Mouse (Mus musculus) heart, embryonic 13.5 days (tissue): ENCODE measurements around the gene Sqstm1. TPM values are rescaled to one million over a fixed set of nuclear protein-coding genes. Genes with fewer than 3 reads are reported as not detected.
"Not testable (repeated sequence)": the region's sequence is repeated elsewhere in the genome, so short reads cannot be mapped to it uniquely, and the experiment has no call there.

ENCODE experiments used
- ATAC-seq: fragments of 200-750 bp; cut with Nextera tagmentation; 2 replicates; pipeline ENCODE4 v1.8.0; 2017; ENCODE audit warnings: moderate TSS enrichment; ENCODE audit not compliant: insufficient number of reproducible peaks, low FRiP score, low TSS enrichment; ENCODE audit errors: extremely low read depth
- H3K27ac ChIP-seq: fragments of 300-500 bp; sonication (generic); replicated peaks from 2 replicates; pipeline ENCODE4 v1.5.1; 2015; ENCODE audit warnings: moderate library complexity, mild to moderate bottlenecking, inconsistent platforms
- H3K27me3 ChIP-seq: fragments of 300-500 bp; sonication (generic); replicated peaks from 2 replicates; pipeline ENCODE4 v1.6.1; 2015; ENCODE audit warnings: mild to moderate bottlenecking, inconsistent platforms
- H3K36me3 ChIP-seq: fragments of 300-500 bp; sonication (generic); 2 replicates; pipeline ENCODE4 v1.6.1; 2015; ENCODE audit warnings: mild to moderate bottlenecking, inconsistent platforms
- H3K4me1 ChIP-seq: fragments of 300-500 bp; sonication (generic); 2 replicates; pipeline ENCODE4 v1.6.1; 2015; ENCODE audit warnings: inconsistent platforms
- H3K4me2 ChIP-seq: fragments of 300-500 bp; sonication (generic); 2 replicates; pipeline ENCODE4 v1.6.1; 2015; ENCODE audit warnings: inconsistent platforms, mild to moderate bottlenecking, moderate library complexity
- H3K4me3 ChIP-seq: fragments of 300-500 bp; sonication (generic); 2 replicates; pipeline ENCODE4 v1.5.1; 2015; ENCODE audit warnings: moderate library complexity, mild to moderate bottlenecking, inconsistent platforms
- H3K9ac ChIP-seq: fragments of 300-500 bp; sonication (generic); 2 replicates; pipeline ENCODE4 v1.6.1; 2015; ENCODE audit warnings: inconsistent platforms, mild to moderate bottlenecking, moderate library complexity
- H3K9me3 ChIP-seq: fragments of 300-500 bp; sonication (generic); 2 replicates; pipeline ENCODE4 v1.6.1; 2016; ENCODE audit warnings: inconsistent platforms
- WGBS: fragments of 180-500 bp; shearing (Covaris S2); methylation state at CpG from one replicate; pipeline ENCODE4 v1.1.7; 2015; ENCODE audit warnings: mixed read lengths; 5-methylcytosine and 5-hydroxymethylcytosine counted together
- polyA plus RNA-seq: library from polyadenylated mRNA; unstranded; fragments of >200 nt; fragmentation: Nextera tagmentation; extraction: Ambion mirVana; gene quantifications from 2 replicates; pipeline ENCODE4 v1.2.1, GENCODE M21; 2015

Sqstm1 gene
- polyA plus RNA-seq, 1 experiment from 2014 or later, result 277 TPM

- Histone ChIP-seq H3K4me2 (no peak overlapping the region), H3K9me3 (no peaks in the 10 kb centered on the region), H3K27ac (no peak overlapping the region), H3K27me3 (no peaks in the 10 kb centered on the region), H3K9ac (no peak overlapping the region), H3K4me1 (peaks cover 15% of the 10 kb centered on the region), H3K36me3 (peaks cover 5% of the 10 kb centered on the region; the same call in 1 of the 2 replicates), H3K4me3 (no peak overlapping the region)
- no peak for ATAC-seq
- 78% methylated on average over 3 of the region's 3 CpGs for WGBS
These were observed 25.8 kb downstream of the Sqstm1 start for GRCm38 (mm10) chr11:50184788-50185187.

DNA sequence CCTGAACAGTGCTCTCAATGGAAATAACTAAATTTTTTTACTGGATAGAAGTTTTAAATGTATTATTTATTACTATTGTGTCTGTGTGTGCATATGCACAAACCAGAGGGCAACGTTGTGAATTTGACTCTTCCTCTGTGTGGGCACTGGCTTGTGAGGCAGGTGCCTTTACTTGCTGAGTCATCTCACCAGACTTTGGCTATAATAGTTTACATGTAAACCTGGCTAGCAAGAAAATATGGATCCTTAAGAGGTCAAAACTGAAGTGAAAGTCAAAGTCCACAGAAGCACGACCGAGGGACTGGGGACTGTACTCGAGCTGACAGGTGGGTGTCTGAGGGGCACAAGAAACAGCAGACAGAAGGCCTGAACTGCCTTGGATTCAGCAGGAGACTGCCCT, 27.9 kb downstream of the Sqstm1 start:
- Histone ChIP-seq H3K4me2 (no peak overlapping the region), H3K9ac (0 out of 2 replicates have a peak overlapping the region, but pooled peaks have one; percentile 24), H3K36me3 (peaks cover 8% of the 10 kb centered on the region; the same call in 1 of the 2 replicates), H3K4me1 (peaks cover 31% of the 10 kb centered on the region), H3K9me3 (no peaks in the 10 kb centered on the region), H3K27ac (peak overlapping the region; percentile 49), H3K4me3 (no peak overlapping the region), H3K27me3 (no peaks in the 10 kb centered on the region)
- no peak for ATAC-seq
- 72% methylated on average over 4 of the region's 4 CpGs for WGBS

DNA sequence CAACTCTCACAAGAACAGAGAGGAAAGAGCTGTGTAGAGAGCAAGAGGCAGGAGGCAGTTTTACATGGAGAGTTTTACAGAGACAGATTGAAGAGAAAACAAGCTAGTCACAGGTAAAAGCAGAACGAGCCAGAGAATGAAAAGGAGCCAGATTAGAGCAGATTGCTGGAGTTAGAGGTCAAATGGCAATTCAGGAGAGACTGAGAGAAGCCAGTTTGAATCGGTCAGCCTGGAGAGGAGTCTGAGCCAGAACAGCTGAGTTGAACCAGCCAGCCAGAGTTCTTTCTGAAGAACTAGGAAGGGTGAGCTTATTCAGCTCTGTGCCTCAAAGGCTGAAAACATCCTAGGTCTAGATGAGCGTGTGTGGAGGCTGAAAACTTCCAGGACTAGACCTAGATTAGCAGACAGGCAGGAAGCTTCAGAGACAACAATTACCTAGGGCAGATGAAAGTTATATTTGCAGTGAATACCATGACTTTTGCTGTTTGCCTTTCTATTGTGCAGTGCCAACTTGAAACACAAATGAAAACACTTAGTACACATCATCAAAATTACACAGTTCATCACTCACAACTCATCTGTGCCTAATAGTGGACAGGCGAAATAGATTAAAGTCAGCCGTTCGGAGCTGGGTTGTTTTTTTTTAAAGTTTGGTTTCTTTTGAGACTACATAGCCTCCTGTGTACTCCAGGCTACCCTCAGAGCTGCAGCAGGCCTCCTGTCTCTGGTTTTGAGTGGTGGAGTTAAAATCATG, 30.0 kb downstream of the Sqstm1 start:
- H3K27ac ChIP-seq, result no peak overlapping the region
- 73% methylated on average over 6 of the region's 6 CpGs for WGBS
- H3K36me3 ChIP-seq, result peaks cover 8% of the 10 kb centered on the region; the same call in 1 of the 2 replicates
- no peaks in the 10 kb centered on the region for H3K9me3 ChIP-seq
- no peaks in the 10 kb centered on the region for H3K27me3 ChIP-seq
- peaks cover 37% of the 10 kb centered on the region for H3K4me1 ChIP-seq
- no peak overlapping the region for H3K4me2 ChIP-seq
- H3K4me3 ChIP-seq, result no peak overlapping the region
- H3K9ac ChIP-seq, result no peak overlapping the region
- no peak for ATAC-seq

DNA sequence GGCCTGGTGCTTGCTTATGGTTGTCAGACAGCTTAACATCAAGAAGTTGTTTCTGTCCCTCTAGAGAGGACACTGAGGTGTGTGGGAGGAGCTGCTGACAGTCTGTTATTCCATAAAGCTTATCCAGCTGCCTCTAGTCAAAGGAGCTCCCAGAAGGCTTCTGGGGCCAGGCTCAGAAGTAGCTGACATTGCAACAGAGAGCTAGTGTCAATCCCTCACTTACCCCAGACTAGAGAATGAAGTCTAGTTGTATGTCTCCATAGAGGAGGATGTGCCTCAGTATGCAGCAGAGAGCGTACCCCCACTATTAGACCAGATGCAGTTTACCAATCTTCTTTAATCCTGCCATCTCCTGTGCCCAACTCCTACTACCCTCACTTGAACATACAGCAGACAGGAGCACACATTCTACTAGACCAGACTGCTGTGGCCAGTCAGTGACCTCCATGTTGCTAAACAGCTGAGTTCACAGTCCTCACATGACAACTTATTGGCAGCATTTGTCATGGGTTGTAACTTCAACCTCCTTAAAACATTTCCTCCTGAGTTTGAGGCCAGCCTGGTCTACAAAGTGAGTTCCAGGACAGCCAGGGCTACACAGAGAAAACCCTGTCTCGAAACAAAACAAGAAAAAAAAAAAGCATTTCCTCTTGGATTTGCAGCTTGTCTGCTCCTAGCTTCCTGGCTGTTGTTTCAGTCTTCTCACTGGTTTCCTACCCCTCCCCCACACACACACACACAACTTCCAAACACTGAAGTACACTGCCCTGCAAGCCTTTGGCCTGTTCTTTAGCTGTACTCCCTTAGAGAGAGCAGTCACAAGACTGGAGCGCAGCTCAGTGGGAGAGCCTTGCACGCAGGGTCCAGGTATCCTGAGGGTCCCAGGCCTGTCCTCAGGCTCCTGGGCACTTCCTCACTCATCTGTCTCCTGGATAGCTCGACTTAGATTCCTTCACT, 31.8 kb downstream of the Sqstm1 start:
- peak overlapping the region; percentile 39 for H3K27ac ChIP-seq
- no peak for ATAC-seq
- H3K36me3 ChIP-seq, result peaks cover 8% of the 10 kb centered on the region; the same call in 1 of the 2 replicates
- H3K4me1 ChIP-seq, result peaks cover 41% of the 10 kb centered on the region
- WGBS, result 65% methylated on average over 5 of the region's 5 CpGs
- H3K9ac ChIP-seq, result no peak overlapping the region
- no peak overlapping the region for H3K4me3 ChIP-seq
- no peak overlapping the region for H3K4me2 ChIP-seq
- H3K27me3 ChIP-seq, result no peaks in the 10 kb centered on the region
- H3K9me3 ChIP-seq, result no peaks in the 10 kb centered on the region

DNA sequence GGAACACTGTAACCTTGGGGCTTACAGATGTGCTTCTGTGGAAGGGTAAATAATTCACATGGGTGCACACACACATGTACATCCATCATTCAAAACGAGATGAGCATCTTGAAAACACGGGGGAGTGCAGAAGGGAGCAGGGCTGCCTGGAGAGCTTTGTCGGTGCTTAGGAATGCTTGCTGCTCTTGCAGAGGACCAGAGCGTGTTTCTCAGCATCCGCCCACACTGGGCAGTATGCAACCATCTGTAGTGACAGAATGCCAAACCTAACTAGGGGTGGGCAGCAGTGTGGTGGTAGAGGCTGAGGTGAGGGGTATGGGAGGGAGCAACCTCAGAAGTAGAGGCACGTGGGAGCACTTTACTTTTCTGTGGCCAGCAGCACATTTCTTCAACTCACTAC, 33.5 kb downstream of the Sqstm1 start:
- H3K9me3 ChIP-seq, result no peaks in the 10 kb centered on the region
- no peaks in the 10 kb centered on the region for H3K27me3 ChIP-seq
- no peak for ATAC-seq
- 0 out of 2 replicates have a peak overlapping the region, but pooled peaks have one; percentile 10 for H3K9ac ChIP-seq
- H3K4me1 ChIP-seq, result peaks cover 30% of the 10 kb centered on the region
- H3K4me3 ChIP-seq, result no peak overlapping the region
- no peak overlapping the region for H3K27ac ChIP-seq
- peaks cover 9% of the 10 kb centered on the region; the same call in 1 of the 2 replicates for H3K36me3 ChIP-seq
- WGBS, result 60% methylated on average over 6 of the region's 6 CpGs
- H3K4me2 ChIP-seq, result no peak overlapping the region

- H3K9me3 ChIP-seq, result no peaks in the 10 kb centered on the region
- H3K36me3 ChIP-seq, result peaks cover 17% of the 10 kb centered on the region
- no peak overlapping the region for H3K4me3 ChIP-seq
- 82% methylated on average over 3 of the region's 3 CpGs for WGBS
- no peaks in the 10 kb centered on the region for H3K27me3 ChIP-seq
- no peak overlapping the region for H3K4me2 ChIP-seq
- ATAC-seq, result no peak
- peaks cover 30% of the 10 kb centered on the region for H3K4me1 ChIP-seq
- H3K27ac ChIP-seq, result no peak overlapping the region
- no peak overlapping the region for H3K9ac ChIP-seq
These were observed 34.3 kb downstream of the Sqstm1 start for GRCm38 (mm10) chr11:50176351-50176750.

DNA sequence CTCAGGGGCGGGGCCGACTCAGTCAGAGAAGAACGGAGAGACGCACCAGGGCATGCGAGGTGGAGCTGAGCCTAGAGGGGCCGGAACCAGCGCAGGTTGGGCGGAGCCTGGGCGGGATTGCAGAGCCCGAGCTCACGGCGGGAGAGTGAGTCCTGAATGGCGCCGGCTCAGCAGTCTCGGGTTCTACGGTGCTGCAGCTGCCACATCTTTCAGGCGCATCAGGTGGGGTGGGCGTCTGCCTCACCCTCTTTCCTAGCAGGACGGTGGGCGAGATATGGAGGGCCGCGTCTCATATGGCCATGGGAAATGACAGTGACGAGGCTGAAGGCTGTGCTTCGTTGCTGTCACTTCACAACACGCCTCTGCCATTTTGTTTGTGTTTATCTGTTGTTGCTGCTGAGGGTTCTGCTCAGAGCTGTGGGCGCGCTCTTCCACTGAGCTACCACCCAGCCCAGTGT, 35.9 kb downstream of the Sqstm1 start:
- ATAC-seq, result peak; percentile 95
- Histone ChIP-seq H3K27me3 (no peaks in the 10 kb centered on the region), H3K4me2 (peak overlapping the region; percentile 95), H3K27ac (peak overlapping the region; percentile 59), H3K36me3 (peaks cover 31% of the 10 kb centered on the region), H3K9ac (peak overlapping the region; percentile 91), H3K4me1 (peaks cover 30% of the 10 kb centered on the region), H3K4me3 (peak overlapping the region; percentile 81), H3K9me3 (no peaks in the 10 kb centered on the region)
- under 1% methylated on average over 27 of the region's 27 CpGs for WGBS

GRCm38 (mm10) chr11:50174111-50174729, 36.4 kb downstream of the Sqstm1 start, which contains the start of gene Mrnip:
Gene Mrnip (plus strand): TSS chr11:50174444.
- peaks cover 26% of the 10 kb centered on the region for H3K4me1 ChIP-seq
- H3K36me3 ChIP-seq, result peaks cover 37% of the 10 kb centered on the region
- H3K4me3 ChIP-seq, result peak within 1 kb of the TSS; percentile 81
- H3K27ac ChIP-seq, result peak within 1 kb of the TSS; percentile 59
- H3K27me3 ChIP-seq, ATAC-seq, H3K9me3 ChIP-seq: not testable (repeated sequence)
- peak within 1 kb of the TSS; percentile 95 for H3K4me2 ChIP-seq
- peak within 1 kb of the TSS; percentile 91 for H3K9ac ChIP-seq
- 4% methylated on average over 19 of the region's 19 CpGs for WGBS

DNA sequence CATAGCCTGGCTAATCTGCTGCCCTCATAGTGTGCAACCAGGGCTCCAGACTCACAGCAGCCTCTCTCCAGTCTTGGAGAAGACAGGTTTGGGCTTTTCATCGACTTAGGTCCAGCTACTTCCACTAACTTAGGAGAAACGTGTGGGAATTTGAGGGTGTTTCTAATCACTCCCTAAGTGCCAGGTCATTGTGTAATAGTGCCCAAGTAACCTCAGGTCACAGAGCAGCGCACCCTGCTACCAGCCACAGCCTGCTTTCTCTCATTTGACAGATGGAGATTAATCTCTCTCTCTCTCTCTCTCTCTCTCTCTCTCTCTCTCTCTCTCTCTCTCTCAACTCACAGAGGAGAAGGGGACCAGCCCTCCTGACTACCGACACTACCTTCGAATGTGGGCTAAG, 42.3 kb downstream of the Sqstm1 start:
- 77% methylated on average over 5 of the region's 5 CpGs for WGBS

DNA sequence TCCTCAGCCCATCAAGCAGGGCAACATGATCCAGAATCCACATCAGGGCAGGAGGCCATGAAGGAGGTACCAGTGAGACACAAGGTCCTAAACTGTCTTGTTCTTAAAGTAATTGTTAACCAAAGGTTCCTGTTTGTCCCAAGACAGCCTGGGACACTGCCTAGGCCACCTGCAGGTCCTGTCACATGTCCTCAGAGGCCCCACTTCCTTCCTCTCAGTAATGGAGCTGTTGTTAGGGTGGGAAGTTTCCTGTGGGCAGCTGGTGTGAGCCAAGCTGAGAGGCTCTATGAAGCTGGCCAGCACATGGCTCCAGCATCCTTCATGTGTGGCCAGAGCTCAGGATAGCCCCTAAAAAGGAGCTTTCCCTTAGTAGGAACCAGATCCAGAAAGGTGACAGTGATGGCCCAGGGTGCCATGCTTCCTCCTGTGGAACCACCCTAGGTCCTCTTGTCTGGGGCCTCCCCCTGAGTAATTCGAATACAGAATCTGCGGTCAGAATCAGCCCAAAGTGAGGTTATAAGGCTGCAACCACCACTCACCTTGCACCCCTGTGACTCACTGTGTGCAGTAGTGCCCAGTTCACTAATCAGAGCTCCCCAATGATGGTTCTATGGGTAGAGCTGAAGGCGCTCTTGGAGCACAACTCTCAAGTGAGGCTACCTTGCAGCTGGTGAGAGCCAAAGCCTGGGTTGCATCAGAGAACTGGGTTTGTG, 48.1 kb downstream of the Sqstm1 start:
- Histone ChIP-seq H3K4me2 (no peak overlapping the region), H3K4me3 (no peak overlapping the region), H3K27me3 (no peaks in the 10 kb centered on the region), H3K9ac (no peak overlapping the region), H3K9me3 (no peaks in the 10 kb centered on the region), H3K4me1 (0 out of 2 replicates have a peak, but pooled peaks cover 4% of the 10 kb centered on the region), H3K36me3 (peaks cover 84% of the 10 kb centered on the region), H3K27ac (no peak overlapping the region)
- 90% methylated on average over 3 of the region's 3 CpGs for WGBS
- ATAC-seq, result no peak

More for the DNA sequence above, 42.3 kb downstream of the Sqstm1 start:
- H3K27me3 ChIP-seq, result no peaks in the 10 kb centered on the region
- H3K9ac ChIP-seq, result no peak overlapping the region
- ATAC-seq, result no peak
- no peak overlapping the region for H3K4me2 ChIP-seq
- peaks cover 72% of the 10 kb centered on the region for H3K36me3 ChIP-seq
- no peak overlapping the region for H3K27ac ChIP-seq
- no peaks in the 10 kb centered on the region for H3K9me3 ChIP-seq
- no peak overlapping the region for H3K4me3 ChIP-seq
- H3K4me1 ChIP-seq, result no peaks in the 10 kb centered on the region
